Mouse (Mus musculus): ENCODE measurements around the gene Utp14a. TPM values are rescaled to one million over a fixed set of nuclear protein-coding genes. Genes with fewer than 3 reads are reported as not detected.
A peak's percentile ranks its signal among the peaks of the same experiment; 100 is the strongest.

Utp14a gene
- polyA plus RNA-seq, 1 experiment from 2014 or later, result 17.7 TPM

DNA sequence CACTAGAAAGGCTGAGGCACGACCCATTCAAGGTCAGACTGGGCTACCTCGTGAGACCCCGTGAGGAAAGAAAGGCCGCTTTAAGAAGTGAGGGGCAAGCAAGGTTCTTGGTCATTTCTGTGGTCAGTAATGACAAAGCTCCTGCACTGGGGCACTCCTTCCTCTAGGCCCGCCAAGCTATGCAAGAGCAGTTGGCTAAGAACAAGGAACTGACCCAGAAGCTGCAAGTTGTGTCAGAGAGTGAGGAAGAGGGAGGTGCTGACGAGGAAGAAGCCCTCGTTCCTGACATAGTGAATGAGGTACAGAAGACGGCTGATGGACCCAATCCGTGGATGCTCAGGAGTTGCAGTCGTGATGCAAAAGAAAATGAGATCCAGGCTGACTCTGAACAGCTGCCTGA lies 18.0 kb downstream of the Utp14a start:
- H3K9ac ChIP-seq, result no peak overlapping the region
- H3K27me3 ChIP-seq, result no peaks in the 10 kb centered on the region
- no peak overlapping the region for H3K4me3 ChIP-seq (replicated peaks)
- ATAC-seq (replicated peaks; ENCODE audit: low FRiP score), result no peak
- no peak overlapping the region for H3K4me2 ChIP-seq
- no peaks in the 10 kb centered on the region for H3K9me3 ChIP-seq (replicated peaks)
- no peak overlapping the region for H3K27ac ChIP-seq
- no peaks in the 10 kb centered on the region for H3K4me1 ChIP-seq
- H3K36me3 ChIP-seq, result peaks cover 34% of the 10 kb centered on the region
- 84% methylated on average over 10 of the region's 10 CpGs for WGBS

DNA sequence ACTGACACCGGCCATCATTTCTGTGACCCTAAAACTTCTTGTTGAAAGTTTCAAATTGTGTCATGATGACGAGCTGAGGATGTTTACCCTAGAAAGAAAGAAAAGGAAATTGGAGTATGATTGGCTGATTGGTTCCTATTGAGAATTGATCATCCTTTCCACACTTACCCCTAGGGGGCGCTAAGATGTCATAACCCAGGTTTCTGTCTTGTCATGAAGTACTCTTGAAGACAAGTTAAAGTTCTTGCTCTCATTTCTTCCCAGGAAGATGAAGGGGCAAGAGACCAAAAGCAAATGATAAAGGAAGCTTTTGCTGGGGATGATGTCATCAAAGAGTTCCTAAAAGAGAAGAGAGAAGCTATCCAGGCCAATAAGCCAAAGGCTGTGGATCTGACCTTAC lies 21.4 kb downstream of the Utp14a start:
- no peak for ATAC-seq (replicated peaks; ENCODE audit: low FRiP score)
- no peaks in the 10 kb centered on the region for H3K4me1 ChIP-seq
- H3K36me3 ChIP-seq, result peaks cover 34% of the 10 kb centered on the region
- 39% methylated on average over 3 of the region's 3 CpGs for WGBS
- no peak overlapping the region for H3K9ac ChIP-seq
- H3K27ac ChIP-seq, result no peak overlapping the region
- H3K27me3 ChIP-seq, result no peaks in the 10 kb centered on the region
- H3K4me2 ChIP-seq, result no peak overlapping the region
- H3K4me3 ChIP-seq (replicated peaks), result no peak overlapping the region
- no peaks in the 10 kb centered on the region for H3K9me3 ChIP-seq (replicated peaks)

GRCm38 (mm10) chrX:48284386-48285005 lies 27.8 kb downstream of the Utp14a start:
- Histone ChIP-seq H3K36me3 (peaks cover 6% of the 10 kb centered on the region), H3K9ac (peak overlapping the region; percentile 44), H3K27ac (peak overlapping the region; percentile 93), H3K9me3 (replicated peaks) (no peaks in the 10 kb centered on the region), H3K27me3 (peaks cover 24% of the 10 kb centered on the region), H3K4me3 (replicated peaks) (peak overlapping the region; percentile 51), H3K4me1 (no peaks in the 10 kb centered on the region), H3K4me2 (peak overlapping the region; percentile 65)
- WGBS, result 15% methylated on average over 33 of the region's 37 CpGs
- ATAC-seq (replicated peaks; ENCODE audit: low FRiP score), result peak; percentile 86

GRCm38 (mm10) chrX:48285006-48285650 lies 28.5 kb downstream of the Utp14a start:
- H3K27ac ChIP-seq, result peak overlapping the region; percentile 93
- no peaks in the 10 kb centered on the region for H3K4me1 ChIP-seq
- H3K9ac ChIP-seq, result peak overlapping the region; percentile 44
- no peaks in the 10 kb centered on the region; the same call in 1 of the 2 replicates for H3K36me3 ChIP-seq
- WGBS, result 24% methylated on average over 30 of the region's 42 CpGs
- no peaks in the 10 kb centered on the region for H3K9me3 ChIP-seq (replicated peaks)
- ATAC-seq (replicated peaks; ENCODE audit: low FRiP score), result peak; percentile 91
- H3K4me2 ChIP-seq, result peak overlapping the region; percentile 65
- H3K4me3 ChIP-seq (replicated peaks), result peak overlapping the region; percentile 51
- H3K27me3 ChIP-seq, result peaks cover 24% of the 10 kb centered on the region

- peaks cover 24% of the 10 kb centered on the region for H3K27me3 ChIP-seq
- 27% methylated on average over 27 of the region's 34 CpGs for WGBS
- H3K4me1 ChIP-seq, result no peaks in the 10 kb centered on the region
- no peaks in the 10 kb centered on the region for H3K9me3 ChIP-seq (replicated peaks)
- ATAC-seq (replicated peaks; ENCODE audit: low FRiP score), result peak; percentile 72
- H3K36me3 ChIP-seq, result no peaks in the 10 kb centered on the region; the same call in 1 of the 2 replicates
- peak overlapping the region; percentile 65 for H3K4me2 ChIP-seq
- H3K4me3 ChIP-seq (replicated peaks), result peak overlapping the region; percentile 51
- H3K9ac ChIP-seq, result peak overlapping the region; percentile 29; the same call in 1 of the 2 replicates
- H3K27ac ChIP-seq, result peak overlapping the region; percentile 70; the same call in 1 of the 2 replicates
These were observed 29.0 kb downstream of the Utp14a start for GRCm38 (mm10) chrX:48285651-48286021.

DNA sequence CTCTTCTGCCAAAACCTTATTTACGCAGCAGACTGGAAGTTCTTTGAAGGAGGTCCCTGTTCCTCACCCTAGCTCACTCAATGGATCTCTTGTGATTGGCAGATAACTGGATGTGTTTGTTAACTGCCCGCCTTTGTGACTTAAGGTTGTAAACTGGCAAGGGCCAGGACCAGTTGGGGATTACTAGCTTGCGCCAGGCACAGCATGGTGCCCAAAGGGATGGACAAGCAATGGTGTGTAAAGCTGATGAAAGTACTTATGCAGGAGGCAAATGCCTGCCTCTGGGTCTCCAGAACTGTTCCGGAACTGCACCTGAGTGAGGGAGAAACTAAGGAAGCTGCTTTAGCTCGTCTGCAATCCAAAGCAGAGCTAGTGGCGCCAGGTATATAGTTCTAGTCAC lies 29.8 kb downstream of the Utp14a start:
- Histone ChIP-seq H3K4me1 (no peaks in the 10 kb centered on the region), H3K4me2 (no peak overlapping the region), H3K4me3 (replicated peaks) (no peak overlapping the region), H3K9ac (no peak overlapping the region), H3K27me3 (peaks cover 24% of the 10 kb centered on the region), H3K36me3 (no peaks in the 10 kb centered on the region), H3K9me3 (replicated peaks) (no peaks in the 10 kb centered on the region), H3K27ac (no peak overlapping the region)
- 43% methylated on average over 6 of the region's 6 CpGs for WGBS
- ATAC-seq (replicated peaks; ENCODE audit: low FRiP score), result no peak

DNA sequence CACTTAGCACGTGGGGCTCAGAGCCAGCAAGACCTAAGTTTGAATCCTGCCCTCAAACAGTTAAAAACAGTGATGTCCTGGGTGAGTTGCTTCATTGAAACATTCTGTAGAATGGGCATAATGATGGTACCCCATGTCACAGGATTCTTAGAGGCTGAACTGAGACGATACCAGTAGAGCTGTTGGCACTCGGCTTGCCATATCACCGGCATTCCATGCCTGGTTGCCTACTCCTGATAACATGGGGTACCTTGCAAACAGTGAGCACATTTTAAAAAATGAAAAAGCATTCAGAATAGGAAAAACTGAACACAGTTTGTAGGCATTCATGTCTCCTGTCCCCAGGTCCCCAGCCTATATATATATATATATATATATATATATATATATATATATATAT lies 31.3 kb downstream of the Utp14a start:
- WGBS, result 73% methylated on average over 4 of the region's 4 CpGs
- Histone ChIP-seq H3K27me3 (peaks cover 24% of the 10 kb centered on the region), H3K9me3 (replicated peaks) (no peaks in the 10 kb centered on the region), H3K4me2 (no peak overlapping the region), H3K4me1 (no peaks in the 10 kb centered on the region), H3K4me3 (replicated peaks) (no peak overlapping the region), H3K36me3 (no peaks in the 10 kb centered on the region), H3K27ac (no peak overlapping the region), H3K9ac (no peak overlapping the region)
- ATAC-seq (replicated peaks; ENCODE audit: low FRiP score), result no peak

GRCm38 (mm10) chrX:48291413-48291812 lies 34.8 kb downstream of the Utp14a start:
- Histone ChIP-seq H3K4me2 (no peak overlapping the region), H3K27ac (no peak overlapping the region), H3K4me3 (replicated peaks) (no peak overlapping the region), H3K36me3 (no peaks in the 10 kb centered on the region), H3K9ac (no peak overlapping the region), H3K9me3 (replicated peaks) (no peaks in the 10 kb centered on the region), H3K4me1 (no peaks in the 10 kb centered on the region), H3K27me3 (peaks cover 16% of the 10 kb centered on the region)
- no peak for ATAC-seq (replicated peaks; ENCODE audit: low FRiP score)
- 31% methylated on average over 3 of the region's 3 CpGs for WGBS

GRCm38 (mm10) chrX:48305356-48305755 lies 48.7 kb downstream of the Utp14a start:
- H3K4me3 ChIP-seq (replicated peaks), result no peak overlapping the region
- no peaks in the 10 kb centered on the region for H3K36me3 ChIP-seq
- no peak overlapping the region for H3K9ac ChIP-seq
- no peak overlapping the region for H3K27ac ChIP-seq
- 82% methylated on average over 4 of the region's 4 CpGs for WGBS
- H3K9me3 ChIP-seq (replicated peaks), result no peaks in the 10 kb centered on the region
- no peaks in the 10 kb centered on the region for H3K4me1 ChIP-seq
- H3K4me2 ChIP-seq, result no peak overlapping the region
- no peak for ATAC-seq (replicated peaks; ENCODE audit: low FRiP score)
- H3K27me3 ChIP-seq, result peaks cover 4% of the 10 kb centered on the region; the same call in 1 of the 2 replicates

GRCm38 (mm10) chrX:48310706-48311517 lies 54.2 kb downstream of the Utp14a start:
- peak overlapping the region; percentile 28 for H3K4me3 ChIP-seq (replicated peaks)
- WGBS, result 22% methylated on average over 26 of the region's 26 CpGs
- peak overlapping the region; percentile 61 for H3K4me2 ChIP-seq
- peaks cover 11% of the 10 kb centered on the region for H3K4me1 ChIP-seq
- no peak overlapping the region for H3K9ac ChIP-seq
- H3K9me3 ChIP-seq (replicated peaks), result no peaks in the 10 kb centered on the region
- peaks cover 21% of the 10 kb centered on the region for H3K27me3 ChIP-seq
- 0 out of 2 replicates have a peak, but pooled peaks have one; percentile 31 for ATAC-seq (replicated peaks; ENCODE audit: low FRiP score)
- no peaks in the 10 kb centered on the region for H3K36me3 ChIP-seq
- 0 out of 2 replicates have a peak overlapping the region, but pooled peaks have one; percentile 18 for H3K27ac ChIP-seq

GRCm38 (mm10) chrX:48311727-48312126 lies 55.1 kb downstream of the Utp14a start:
- H3K27ac ChIP-seq, result no peak overlapping the region

More at GRCm38 (mm10) chrX:48311727-48312126, 55.1 kb downstream of the Utp14a start:
- peaks cover 28% of the 10 kb centered on the region for H3K27me3 ChIP-seq
- WGBS, result 71% methylated on average over 5 of the region's 5 CpGs
- no peak for ATAC-seq (replicated peaks; ENCODE audit: low FRiP score)
- no peak overlapping the region for H3K4me2 ChIP-seq
- H3K36me3 ChIP-seq, result no peaks in the 10 kb centered on the region
- no peaks in the 10 kb centered on the region for H3K9me3 ChIP-seq (replicated peaks)
- no peak overlapping the region for H3K4me3 ChIP-seq (replicated peaks)
- peaks cover 11% of the 10 kb centered on the region for H3K4me1 ChIP-seq
- H3K9ac ChIP-seq, result no peak overlapping the region
